Mouse (Mus musculus) heart, adult 8-10 months (tissue): ENCODE results near the gene Tfeb. TPM values are rescaled to one million over a fixed set of nuclear protein-coding genes. Genes with fewer than 3 reads are reported as not detected.
A peak's percentile ranks its signal among the peaks of the same experiment; 100 is the strongest.

ENCODE experiments used
- DNase-seq: peaks from one replicate; pipeline ENCODE4 v3.0.0; 2022; ENCODE audit warnings: low spot score
- total RNA-seq, 4 experiments: library from RNA; stranded (reverse); gene quantifications; 2 replicates each; pipeline ENCODE4 v1.2.4; 2022

Tfeb gene
- total RNA-seq, 4 experiments from 2014 or later, result 36.9 to 42.6 (median 39.1) TPM

- DNase-seq, result no peak
Measured at GRCm38 (mm10) chr17:47787632-47788031, 50.8 kb downstream of the Tfeb start.

GRCm38 (mm10) chr17:47788306-47788705 lies 51.5 kb downstream of the Tfeb start:
- DNase-seq, result no peak

- DNase-seq, result no peak
Measured at GRCm38 (mm10) chr17:47788996-47789395, 52.2 kb downstream of the Tfeb start.

- DNase-seq, result peak; percentile 49
Measured at GRCm38 (mm10) chr17:47792098-47792863, 55.5 kb downstream of the Tfeb start.

- DNase-seq, result peak; percentile 84
Measured at GRCm38 (mm10) chr17:47793377-47793776, 56.5 kb downstream of the Tfeb start.

GRCm38 (mm10) chr17:47795446-47795845 lies 58.6 kb downstream of the Tfeb start:
- no peak for DNase-seq

- DNase-seq, result no peak
Measured at GRCm38 (mm10) chr17:47796156-47796816, 59.5 kb downstream of the Tfeb start.

- DNase-seq, result no peak
Measured at GRCm38 (mm10) chr17:47796968-47797367, 60.1 kb downstream of the Tfeb start.

GRCm38 (mm10) chr17:47797383-47797782 lies 60.6 kb downstream of the Tfeb start:
- DNase-seq, result no peak

GRCm38 (mm10) chr17:47802806-47803205 lies 66.0 kb downstream of the Tfeb start:
- DNase-seq, result no peak

GRCm38 (mm10) chr17:47803662-47804061 lies 66.8 kb downstream of the Tfeb start:
- no peak for DNase-seq

- no peak for DNase-seq
Measured at GRCm38 (mm10) chr17:47805047-47805835, 68.4 kb downstream of the Tfeb start.

GRCm38 (mm10) chr17:47806230-47806629 lies 69.4 kb downstream of the Tfeb start:
- DNase-seq, result no peak

- DNase-seq, result no peak
Measured at GRCm38 (mm10) chr17:47811265-47811800, 74.5 kb downstream of the Tfeb start.

GRCm38 (mm10) chr17:47812200-47812599 lies 75.4 kb downstream of the Tfeb start:
- DNase-seq, result no peak

GRCm38 (mm10) chr17:47813616-47814015 lies 76.8 kb downstream of the Tfeb start:
- DNase-seq, result no peak

GRCm38 (mm10) chr17:47814496-47814895 lies 77.7 kb downstream of the Tfeb start:
- no peak for DNase-seq

GRCm38 (mm10) chr17:47815446-47815845 lies 78.6 kb downstream of the Tfeb start:
- DNase-seq, result no peak

- DNase-seq, result no peak
Measured at GRCm38 (mm10) chr17:47818038-47818725, 81.4 kb downstream of the Tfeb start.

GRCm38 (mm10) chr17:47821339-47821738 lies 84.5 kb downstream of the Tfeb start:
- DNase-seq, result no peak

GRCm38 (mm10) chr17:47831161-47831560 lies 94.3 kb downstream of the Tfeb start:
- no peak for DNase-seq
